Mouse (Mus musculus) left cerebral cortex, postnatal 14 days (tissue): ENCODE data around the gene Psg21. TPM values are rescaled to one million over a fixed set of nuclear protein-coding genes. Genes with fewer than 3 reads are reported as not detected.
"Not testable (repeated sequence)": the region's sequence is repeated elsewhere in the genome, so short reads cannot be mapped to it uniquely, and the experiment has no call there.

Source experiments
- DNase-seq, 2 experiments: peaks; one replicate each; pipeline ENCODE4 v3.0.0; 2021 to 2022; ENCODE audit warnings: low spot score in 2 of 2, mixed read lengths in 1 of 2
- intact Hi-C: fragments of 180-260 bp; cut with DNase I; formaldehyde crosslinking; loops from one replicate; pipeline ENCODE4 v1.15.1; 2025
- long read RNA-seq, 2 experiments: library from polyadenylated mRNA; stranded (forward); transcript quantifications; one replicate each; pipeline ENCODE4 v2.0.0; 2021
- total RNA-seq, 2 experiments: library from RNA; stranded (reverse); gene quantifications; 2 replicates each; pipeline ENCODE4 v1.2.3; 2021

Gene Psg21
- not detected for total RNA-seq
- long read RNA-seq, experiment 1 = 0 reads
- long read RNA-seq, experiment 2 = 0 reads

- DNase-seq, intact Hi-C loops: not testable (repeated sequence)
These were observed at the start of gene Psg21 for GRCm38 (mm10) chr7:18656625-18657024. Psg21 (minus strand) TSS chr7:18656725.

- intact Hi-C loops = loop anchor here (10.0 kb wide), 1 partner anchor 1611 kb away; the partner anchor contains the start of gene Psg16
- no peak for DNase-seq
These were observed 29.6 kb upstream of the Psg21 start, which contains the start of gene Psg20 for GRCm38 (mm10) chr7:18686085-18686484. Psg20 (minus strand) TSS chr7:18686185.

GRCm38 (mm10) chr7:18685586-18685985 is 29.1 kb upstream of the Psg21 start:
- intact Hi-C loops = loop anchor here (10.0 kb wide), 1 partner anchor 1611 kb away; the partner anchor contains the start of gene Psg16
- DNase-seq = no peak

- intact Hi-C loops = loop anchor here (10.0 kb wide), 1 partner anchor 1605 kb away; the partner anchor contains the start of gene Psg16
These were observed 23.2 kb upstream of the Psg21 start for GRCm38 (mm10) chr7:18679772-18680171.

GRCm38 (mm10) chr7:18626921-18627320 is 29.6 kb downstream of the Psg21 start:
- intact Hi-C loops, DNase-seq: not testable (repeated sequence)

More at GRCm38 (mm10) chr7:18679772-18680171, 23.2 kb upstream of the Psg21 start:
- peak; percentile 34 to 60 for DNase-seq

GRCm38 (mm10) chr7:18616401-18616800 is 40.1 kb downstream of the Psg21 start, which contains the start of gene Psg23:
Psg23 (minus strand) TSS chr7:18616501.
- intact Hi-C loops = not testable (repeated sequence)

More at GRCm38 (mm10) chr7:18616401-18616800, 40.1 kb downstream of the Psg21 start, which contains the start of gene Psg23:
- not testable (repeated sequence) for DNase-seq

Other genes starting within 250 kb of the Psg21 start
- gene Psg28, start 224.7 kb downstream of the Psg21 start, total RNA-seq = not detected
- gene Psg26, start 172.5 kb downstream of the Psg21 start, total RNA-seq = not detected
- not detected for gene Psg25, start 124.5 kb downstream of the Psg21 start, total RNA-seq
- not detected for gene Psg27, start 89.4 kb downstream of the Psg21 start, total RNA-seq
- gene Psg23, start 40.2 kb downstream of the Psg21 start, total RNA-seq = not detected
- gene Psg20, start 29.5 kb upstream of the Psg21 start, total RNA-seq = not detected
- not detected for gene Psg22, start 61.4 kb upstream of the Psg21 start, total RNA-seq
- not detected for gene Psg19, start 141.8 kb upstream of the Psg21 start, total RNA-seq
- not detected for gene Psg17, start 164.9 kb upstream of the Psg21 start, total RNA-seq
- gene Mill2, start 183.2 kb upstream of the Psg21 start, total RNA-seq = 1 to 10 TPM; 1.3 to 2.0 TPM
- gene Pglyrp1, start 214.6 kb upstream of the Psg21 start, total RNA-seq = 10 to 100 TPM; 25.1 to 34.5 TPM